Mouse (Mus musculus) hindbrain, embryonic 12.5 days (tissue): Measurements from ENCODE around the gene Faap100. TPM values are rescaled to one million over a fixed set of nuclear protein-coding genes. Genes with fewer than 3 reads are reported as not detected.
A peak's percentile ranks its signal among the peaks of the same experiment; 100 is the strongest.

ENCODE experiments used
- ATAC-seq: fragments of 200-750 bp; cut with Nextera tagmentation; 2 replicates; pipeline ENCODE4 v1.8.0; 2017; ENCODE audit warnings: moderate TSS enrichment; ENCODE audit not compliant: low FRiP score
- H3K27ac ChIP-seq: fragments of 300-500 bp; sonication (generic); 2 replicates; pipeline ENCODE4 v1.5.1; 2016; ENCODE audit warnings: mild to moderate bottlenecking
- H3K27me3 ChIP-seq: fragments of 300-500 bp; sonication (generic); 2 replicates; pipeline ENCODE4 v1.6.1; 2016; ENCODE audit warnings: mild to moderate bottlenecking
- H3K36me3 ChIP-seq: fragments of 300-500 bp; sonication (generic); 2 replicates; pipeline ENCODE4 v1.6.1; 2016; ENCODE audit warnings: mild to moderate bottlenecking
- H3K4me1 ChIP-seq: fragments of 300-500 bp; sonication (generic); 2 replicates; pipeline ENCODE4 v1.6.1; 2016
- H3K4me2 ChIP-seq: fragments of 300-500 bp; sonication (generic); replicated peaks from 2 replicates; pipeline ENCODE4 v1.6.1; 2016; ENCODE audit warnings: mild to moderate bottlenecking
- H3K4me3 ChIP-seq: fragments of 300-500 bp; sonication (generic); 2 replicates; pipeline ENCODE4 v1.5.1; 2016; ENCODE audit warnings: mild to moderate bottlenecking
- H3K9ac ChIP-seq: fragments of 300-500 bp; sonication (generic); 2 replicates; pipeline ENCODE4 v1.6.1; 2016; ENCODE audit warnings: mild to moderate bottlenecking, moderate library complexity
- H3K9me3 ChIP-seq: fragments of 300-500 bp; sonication (generic); replicated peaks from 2 replicates; pipeline ENCODE4 v1.6.1; 2016; ENCODE audit warnings: mild to moderate bottlenecking
- WGBS: fragments of 180-500 bp; shearing (Covaris S2); methylation state at CpG from one replicate; pipeline ENCODE4 v1.1.7; 2016; 5-methylcytosine and 5-hydroxymethylcytosine counted together
- microRNA-seq: library from miRNA; unstranded; fragments of <30 nt; microRNA quantifications from one replicate; pipeline ENCODE4, GENCODE M21; 2017
- polyA plus RNA-seq: library from polyadenylated mRNA; unstranded; fragments of >200 nt; fragmentation: Nextera tagmentation; extraction: Ambion mirVana; gene quantifications from 2 replicates; pipeline ENCODE4 v1.2.1, GENCODE M21; 2016

Gene Faap100
- polyA plus RNA-seq, 1 experiment from 2014 or later, result 59.1 TPM

GRCm38 (mm10) chr11:120335431-120336021, 43.0 kb downstream of the Faap100 start:
- Histone ChIP-seq H3K27ac (no peak overlapping the region), H3K4me2 (no peak overlapping the region), H3K36me3 (no peaks in the 10 kb centered on the region), H3K9ac (no peak overlapping the region), H3K4me3 (no peak overlapping the region), H3K27me3 (no peaks in the 10 kb centered on the region), H3K4me1 (no peaks in the 10 kb centered on the region), H3K9me3 (0 out of 2 replicates have a peak, but pooled peaks cover 4% of the 10 kb centered on the region)
- ATAC-seq, result no peak
- 82% methylated on average over 6 of the region's 6 CpGs for WGBS

GRCm38 (mm10) chr11:120320156-120320555, 58.4 kb downstream of the Faap100 start:
- ATAC-seq, result no peak

GRCm38 (mm10) chr11:120319310-120319709, 59.3 kb downstream of the Faap100 start:
- Histone ChIP-seq H3K9me3 (no peaks in the 10 kb centered on the region), H3K27ac (no peak overlapping the region), H3K36me3 (no peaks in the 10 kb centered on the region), H3K9ac (no peak overlapping the region), H3K4me3 (no peak overlapping the region), H3K27me3 (no peaks in the 10 kb centered on the region), H3K4me1 (peaks cover 25% of the 10 kb centered on the region), H3K4me2 (no peak overlapping the region)
- WGBS, result 91% methylated on average over 5 of the region's 5 CpGs
- no peak for ATAC-seq

More at GRCm38 (mm10) chr11:120320156-120320555, 58.4 kb downstream of the Faap100 start:
- H3K4me2 ChIP-seq, result no peak overlapping the region
- no peak overlapping the region for H3K9ac ChIP-seq
- no peak overlapping the region for H3K27ac ChIP-seq
- peaks cover 17% of the 10 kb centered on the region for H3K4me1 ChIP-seq
- no peaks in the 10 kb centered on the region for H3K27me3 ChIP-seq
- no peaks in the 10 kb centered on the region for H3K9me3 ChIP-seq
- H3K4me3 ChIP-seq, result no peak overlapping the region
- 96% methylated on average over 10 of the region's 10 CpGs for WGBS
- no peaks in the 10 kb centered on the region for H3K36me3 ChIP-seq

Small RNA genes lying within 50 kb of the gene (microRNA-seq; reads per million reads assigned to microRNA genes)
- gene Gm23419 (not detected), gene Mir6935 (4.3 reads per million, percentile 9 among the genes with 10 or more reads in this experiment)

Other genes starting within 250 kb of the Faap100 start
- 121 and 125 TPM in 2 replicates for gene Slc38a10, start 227.4 kb downstream of the Faap100 start, polyA plus RNA-seq
- gene Bahcc1, start 145.8 kb downstream of the Faap100 start, polyA plus RNA-seq, result 21.9 and 23.8 TPM in 2 replicates
- 3,608 and 3,685 TPM in 2 replicates for gene Actg1, start 30.2 kb downstream of the Faap100 start, polyA plus RNA-seq
- 1.2 and 1.3 TPM in 2 replicates for gene Fscn2, start 17.2 kb downstream of the Faap100 start, polyA plus RNA-seq
- 51.4 and 51.5 TPM in 2 replicates for gene Nploc4, start 58.9 kb upstream of the Faap100 start, polyA plus RNA-seq
- not detected in 2 replicates for gene Tspan10, start 63.9 kb upstream of the Faap100 start, polyA plus RNA-seq
- not detected in 2 replicates for gene Pde6g, start 74.7 kb upstream of the Faap100 start, polyA plus RNA-seq
- gene Oxld1, start 79.3 kb upstream of the Faap100 start, polyA plus RNA-seq, result 10.6 and 11.3 TPM in 2 replicates
- gene Ccdc137, start 79.4 kb upstream of the Faap100 start, polyA plus RNA-seq, result 33.8 and 35.5 TPM in 2 replicates
- 57.1 and 58.4 TPM in 2 replicates for gene Arl16, start 88.8 kb upstream of the Faap100 start, polyA plus RNA-seq
- 104 and 108 TPM in 2 replicates for gene Mrpl12, start 105.8 kb upstream of the Faap100 start, polyA plus RNA-seq
- 37.7 and 38.0 TPM in 2 replicates for gene Slc25a10, start 113.1 kb upstream of the Faap100 start, polyA plus RNA-seq
- 0.47 and 0.54 TPM in 2 replicates for gene Gcgr, start 151.9 kb upstream of the Faap100 start, polyA plus RNA-seq
- gene Mcrip1, start 171.0 kb upstream of the Faap100 start, polyA plus RNA-seq, result 210 and 219 TPM in 2 replicates
- not detected in 2 replicates for gene Ppp1r27, start 172.4 kb upstream of the Faap100 start, polyA plus RNA-seq
- gene P4hb, start 194.5 kb upstream of the Faap100 start, polyA plus RNA-seq, result 473 and 486 TPM in 2 replicates
- gene Arhgdia, start 202.9 kb upstream of the Faap100 start, polyA plus RNA-seq, result 548 TPM in 2 replicates
- gene Alyref, start 219.6 kb upstream of the Faap100 start, polyA plus RNA-seq, result 539 and 588 TPM in 2 replicates
- 153 and 170 TPM in 2 replicates for gene Anapc11, start 219.7 kb upstream of the Faap100 start, polyA plus RNA-seq
- 1.0 and 1.3 TPM in 2 replicates for gene Npb, start 229.7 kb upstream of the Faap100 start, polyA plus RNA-seq
- gene Pcyt2, start 239.2 kb upstream of the Faap100 start, polyA plus RNA-seq, result 145 and 148 TPM in 2 replicates
- gene Sirt7, start 246.5 kb upstream of the Faap100 start, polyA plus RNA-seq, result 43.9 and 50.0 TPM in 2 replicates